In the genomic region with DNA sequence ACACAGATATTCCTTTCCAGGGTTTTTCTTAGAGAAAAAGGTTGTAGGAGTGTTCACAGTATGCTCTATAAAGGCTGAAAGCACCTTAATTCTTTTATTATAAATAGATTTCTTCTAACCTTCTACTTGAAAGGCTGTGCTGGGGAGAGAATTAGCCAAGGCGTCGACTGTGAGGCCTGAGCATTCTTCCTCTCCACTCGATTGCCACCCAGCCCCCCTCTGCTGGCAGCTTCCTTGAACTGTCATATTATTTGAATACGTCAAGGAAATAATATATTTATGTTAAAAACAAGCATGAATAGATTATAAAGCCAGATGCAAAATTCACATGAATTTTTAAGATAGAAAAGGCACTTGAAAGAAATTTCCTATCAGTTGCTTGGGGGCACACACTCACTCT, we compare ENCODE assay signal across 17 mouse cellular contexts.
A peak's percentile ranks its signal among the peaks of the same experiment; 100 is the strongest.
DNase-seq lines count a peak whose midpoint lies in the region; ATAC-seq lines count a peak whose summit lies in the region.
"Had no signal": no experiment of that assay in that cellular context is flagged by ENCODE, and none has a peak within 500 bp of the region (broad histone marks: within the 10 kb centered on the region; RNA-seq: fewer than 3 reads in every experiment).

No protein-coding gene starts in this region.

- peak; percentile 43 for DNase-seq in CD4-positive, CD25-positive, alpha-beta regulatory T cell, adult 2 months (ENCODE audit: low read depth, low spot score)
- peak; percentile 19 for DNase-seq in lung, postnatal 10 days
- no peak for DNase-seq in lung, postnatal 14 days
- peak; percentile 16 for DNase-seq in T-cell, adult 2 months (ENCODE audit: low spot score)
- peak; percentile 41 for DNase-seq in naive thymus-derived CD4-positive, alpha-beta T cell, adult 2 months (ENCODE audit: low read depth)
- no peak for DNase-seq in adrenal gland, postnatal 10 days
- no peak for DNase-seq in layer of hippocampus, postnatal 25 days (ENCODE audit: extremely low spot score in 1 of 2, low spot score in 1 of 2)
- DNase-seq: adrenal gland, postnatal 25 days; cerebellum, adult 11 months; cerebellum, postnatal 25 days; heart, adult 18-20 months; liver, embryonic 13.5 days; lung, postnatal 36 days; spleen, adult 18-20 months; thymus, adult 18-20 months had no signal

- no peak for ATAC-seq in CD4-positive, CD25-positive, alpha-beta regulatory T cell, adult 4 months
- ATAC-seq: activated CD4-positive, CD25-positive, alpha-beta regulatory T cell, adult 4 months had no signal

Comparison
In these comparisons a context has a peak if more than half of its experiments do, and no peak if none do; other contexts are left out.
1. DNase-seq: peak in CD4-positive, CD25-positive, alpha-beta regulatory T cell, adult 2 months (single experiment), lung, postnatal 10 days (single experiment), T-cell, adult 2 months (single experiment) and naive thymus-derived CD4-positive, alpha-beta T cell, adult 2 months (single experiment); none in lung, postnatal 14 days (single experiment), adrenal gland, postnatal 10 days (single experiment) and layer of hippocampus, postnatal 25 days (0 of 2).